Mouse (Mus musculus): ENCODE data around the gene Jmjd1c. TPM values are rescaled to one million over a fixed set of nuclear protein-coding genes. Genes with fewer than 3 reads are reported as not detected.

The Jmjd1c gene
- polyA plus RNA-seq, 1 experiment from 2014 or later: 59.5 TPM

GRCm38 (mm10) chr10:67216872-67217271 is 120.9 kb downstream of the Jmjd1c start:
- Histone ChIP-seq H3K36me3 (replicated peaks; ENCODE audit: control insufficient read depth, insufficient read depth) (peaks cover 33% of the 10 kb centered on the region), H3K27me3 (ENCODE audit: control insufficient read depth, insufficient read depth, low read length) (no peaks in the 10 kb centered on the region), H3K27ac (no peak overlapping the region), H3K9ac (no peak overlapping the region), H3K4me2 (replicated peaks) (no peak overlapping the region), H3K9me3 (ENCODE audit: control insufficient read depth, low read length) (no peaks in the 10 kb centered on the region), H3K4me3 (replicated peaks; ENCODE audit: low read length) (no peak overlapping the region), H3K4me1 (replicated peaks; ENCODE audit: control insufficient read depth, insufficient read depth, low read length) (no peaks in the 10 kb centered on the region)
- 84% methylated on average over 3 of the region's 3 CpGs for WGBS
- DNase-seq (ENCODE audit: low spot score): no peak
- no peak for ATAC-seq (ENCODE audit: low FRiP score)

- Histone ChIP-seq H3K9me3 (ENCODE audit: control insufficient read depth, low read length) (no peaks in the 10 kb centered on the region), H3K9ac (no peak overlapping the region), H3K4me3 (replicated peaks; ENCODE audit: low read length) (no peak overlapping the region), H3K27ac (no peak overlapping the region), H3K27me3 (ENCODE audit: control insufficient read depth, insufficient read depth, low read length) (no peaks in the 10 kb centered on the region), H3K36me3 (replicated peaks; ENCODE audit: control insufficient read depth, insufficient read depth) (peaks cover 41% of the 10 kb centered on the region), H3K4me1 (replicated peaks; ENCODE audit: control insufficient read depth, insufficient read depth, low read length) (no peaks in the 10 kb centered on the region), H3K4me2 (replicated peaks) (no peak overlapping the region)
- 94% methylated on average over 18 of the region's 18 CpGs for WGBS
- ATAC-seq (ENCODE audit: low FRiP score) (no peak), DNase-seq (ENCODE audit: low spot score) (no peak)
Observed at GRCm38 (mm10) chr10:67218873-67219565, 123.1 kb downstream of the Jmjd1c start.

GRCm38 (mm10) chr10:67220251-67220650 is 124.3 kb downstream of the Jmjd1c start:
- ATAC-seq (ENCODE audit: low FRiP score): no peak
- Histone ChIP-seq H3K4me1 (replicated peaks; ENCODE audit: control insufficient read depth, insufficient read depth, low read length) (no peaks in the 10 kb centered on the region), H3K4me2 (replicated peaks) (no peak overlapping the region), H3K4me3 (replicated peaks; ENCODE audit: low read length) (no peak overlapping the region), H3K36me3 (replicated peaks; ENCODE audit: control insufficient read depth, insufficient read depth) (peaks cover 52% of the 10 kb centered on the region), H3K27ac (no peak overlapping the region), H3K27me3 (ENCODE audit: control insufficient read depth, insufficient read depth, low read length) (no peaks in the 10 kb centered on the region), H3K9me3 (ENCODE audit: control insufficient read depth, low read length) (no peaks in the 10 kb centered on the region), H3K9ac (no peak overlapping the region)
- no peak for DNase-seq (ENCODE audit: low spot score)
- WGBS: 82% methylated on average over 4 of the region's 4 CpGs

- ATAC-seq (ENCODE audit: low FRiP score): no peak
- H3K36me3 ChIP-seq (replicated peaks; ENCODE audit: control insufficient read depth, insufficient read depth): peaks cover 62% of the 10 kb centered on the region
- no peak for DNase-seq (ENCODE audit: low spot score)
Observed at GRCm38 (mm10) chr10:67221284-67221683, 125.4 kb downstream of the Jmjd1c start.

GRCm38 (mm10) chr10:67223942-67224341 is 128.0 kb downstream of the Jmjd1c start:
- H3K4me2 ChIP-seq (replicated peaks): no peak overlapping the region
- no peak overlapping the region for H3K27ac ChIP-seq
- no peak overlapping the region for H3K4me3 ChIP-seq (replicated peaks; ENCODE audit: low read length)
- H3K9ac ChIP-seq: no peak overlapping the region
- peaks cover 57% of the 10 kb centered on the region for H3K36me3 ChIP-seq (replicated peaks; ENCODE audit: control insufficient read depth, insufficient read depth)
- no peak for ATAC-seq (ENCODE audit: low FRiP score)
- 89% methylated on average over 3 of the region's 4 CpGs for WGBS
- no peaks in the 10 kb centered on the region for H3K9me3 ChIP-seq (ENCODE audit: control insufficient read depth, low read length)
- H3K4me1 ChIP-seq (replicated peaks; ENCODE audit: control insufficient read depth, insufficient read depth, low read length): no peaks in the 10 kb centered on the region
- no peak for DNase-seq (ENCODE audit: low spot score)
- no peaks in the 10 kb centered on the region for H3K27me3 ChIP-seq (ENCODE audit: control insufficient read depth, insufficient read depth, low read length)

More at GRCm38 (mm10) chr10:67221284-67221683, 125.4 kb downstream of the Jmjd1c start:
- H3K9me3 ChIP-seq (ENCODE audit: control insufficient read depth, low read length): no peaks in the 10 kb centered on the region
- H3K27ac ChIP-seq: no peak overlapping the region
- H3K27me3 ChIP-seq (ENCODE audit: control insufficient read depth, insufficient read depth, low read length): no peaks in the 10 kb centered on the region
- 49% methylated on average over 5 of the region's 5 CpGs for WGBS
- H3K4me3 ChIP-seq (replicated peaks; ENCODE audit: low read length): no peak overlapping the region
- no peak overlapping the region for H3K9ac ChIP-seq
- H3K4me2 ChIP-seq (replicated peaks): no peak overlapping the region
- H3K4me1 ChIP-seq (replicated peaks; ENCODE audit: control insufficient read depth, insufficient read depth, low read length): no peaks in the 10 kb centered on the region

GRCm38 (mm10) chr10:67225528-67225927 is 129.6 kb downstream of the Jmjd1c start:
- Histone ChIP-seq H3K4me3 (replicated peaks; ENCODE audit: low read length) (no peak overlapping the region), H3K27me3 (ENCODE audit: control insufficient read depth, insufficient read depth, low read length) (no peaks in the 10 kb centered on the region), H3K9me3 (ENCODE audit: control insufficient read depth, low read length) (no peaks in the 10 kb centered on the region), H3K36me3 (replicated peaks; ENCODE audit: control insufficient read depth, insufficient read depth) (peaks cover 50% of the 10 kb centered on the region), H3K27ac (peak overlapping the region; percentile 20; the same call in 1 of the 2 replicates), H3K4me1 (replicated peaks; ENCODE audit: control insufficient read depth, insufficient read depth, low read length) (no peaks in the 10 kb centered on the region), H3K4me2 (replicated peaks) (no peak overlapping the region), H3K9ac (no peak overlapping the region)
- ATAC-seq (ENCODE audit: low FRiP score) (no peak), DNase-seq (ENCODE audit: low spot score) (no peak)
- WGBS: 94% methylated on average over 6 of the region's 6 CpGs

- no peak for ATAC-seq (ENCODE audit: low FRiP score)
- H3K27ac ChIP-seq: peak overlapping the region; percentile 20; the same call in 1 of the 2 replicates
- peaks cover 56% of the 10 kb centered on the region for H3K36me3 ChIP-seq (replicated peaks; ENCODE audit: control insufficient read depth, insufficient read depth)
- no peaks in the 10 kb centered on the region for H3K27me3 ChIP-seq (ENCODE audit: control insufficient read depth, insufficient read depth, low read length)
- DNase-seq (ENCODE audit: low spot score): no peak
- 80% methylated on average over 7 of the region's 7 CpGs for WGBS
- H3K9ac ChIP-seq: no peak overlapping the region
- H3K4me1 ChIP-seq (replicated peaks; ENCODE audit: control insufficient read depth, insufficient read depth, low read length): no peaks in the 10 kb centered on the region
- H3K4me3 ChIP-seq (replicated peaks; ENCODE audit: low read length): no peak overlapping the region
- no peak overlapping the region for H3K4me2 ChIP-seq (replicated peaks)
- H3K9me3 ChIP-seq (ENCODE audit: control insufficient read depth, low read length): no peaks in the 10 kb centered on the region
Observed at GRCm38 (mm10) chr10:67226109-67226508, 130.2 kb downstream of the Jmjd1c start.

- Histone ChIP-seq H3K4me2 (replicated peaks) (no peak overlapping the region), H3K9ac (no peak overlapping the region), H3K27me3 (ENCODE audit: control insufficient read depth, insufficient read depth, low read length) (no peaks in the 10 kb centered on the region), H3K4me3 (replicated peaks; ENCODE audit: low read length) (no peak overlapping the region), H3K4me1 (replicated peaks; ENCODE audit: control insufficient read depth, insufficient read depth, low read length) (no peaks in the 10 kb centered on the region), H3K9me3 (ENCODE audit: control insufficient read depth, low read length) (no peaks in the 10 kb centered on the region), H3K27ac (no peak overlapping the region), H3K36me3 (replicated peaks; ENCODE audit: control insufficient read depth, insufficient read depth) (peaks cover 60% of the 10 kb centered on the region)
- 89% methylated on average over 14 of the region's 14 CpGs for WGBS
- DNase-seq (ENCODE audit: low spot score) (no peak), ATAC-seq (ENCODE audit: low FRiP score) (no peak)
Observed at GRCm38 (mm10) chr10:67226543-67226942, 130.6 kb downstream of the Jmjd1c start.

GRCm38 (mm10) chr10:67230439-67230838 is 134.5 kb downstream of the Jmjd1c start:
- DNase-seq (ENCODE audit: low spot score): no peak
- Histone ChIP-seq H3K27me3 (ENCODE audit: control insufficient read depth, insufficient read depth, low read length) (no peaks in the 10 kb centered on the region), H3K9ac (no peak overlapping the region), H3K4me3 (replicated peaks; ENCODE audit: low read length) (no peak overlapping the region), H3K4me1 (replicated peaks; ENCODE audit: control insufficient read depth, insufficient read depth, low read length) (no peaks in the 10 kb centered on the region), H3K27ac (no peak overlapping the region), H3K36me3 (replicated peaks; ENCODE audit: control insufficient read depth, insufficient read depth) (peaks cover 72% of the 10 kb centered on the region), H3K4me2 (replicated peaks) (no peak overlapping the region), H3K9me3 (ENCODE audit: control insufficient read depth, low read length) (no peaks in the 10 kb centered on the region)
- 85% methylated on average over 6 of the region's 6 CpGs for WGBS
- no peak for ATAC-seq (ENCODE audit: low FRiP score)

- H3K9ac ChIP-seq: no peak overlapping the region
- WGBS: 89% methylated on average over 4 of the region's 4 CpGs
- peaks cover 73% of the 10 kb centered on the region for H3K36me3 ChIP-seq (replicated peaks; ENCODE audit: control insufficient read depth, insufficient read depth)
- H3K27me3 ChIP-seq (ENCODE audit: control insufficient read depth, insufficient read depth, low read length): no peaks in the 10 kb centered on the region
- DNase-seq (ENCODE audit: low spot score): peak; percentile 42
- H3K9me3 ChIP-seq (ENCODE audit: control insufficient read depth, low read length): no peaks in the 10 kb centered on the region
- H3K4me2 ChIP-seq (replicated peaks): no peak overlapping the region
- no peak for ATAC-seq (ENCODE audit: low FRiP score)
- H3K4me3 ChIP-seq (replicated peaks; ENCODE audit: low read length): no peak overlapping the region
- H3K4me1 ChIP-seq (replicated peaks; ENCODE audit: control insufficient read depth, insufficient read depth, low read length): no peaks in the 10 kb centered on the region
- H3K27ac ChIP-seq: no peak overlapping the region
Observed at GRCm38 (mm10) chr10:67247145-67247544, 151.2 kb downstream of the Jmjd1c start.

Data from hindbrain, embryonic 14.5 days (tissue).